Mouse (Mus musculus): ENCODE measurements around the gene Elp4.

GRCm38 (mm10) chr2:105667626-105667950 is 236.8 kb downstream of the Elp4 start:
- TF ChIP-seq CTCF (IDR thresholded peaks at IDR 0.05; ENCODE audit: borderline replicate concordance, insufficient read depth, low read length) (no peak), POLR2A (IDR thresholded peaks at IDR 0.05; ENCODE audit: low read depth, low read length) (no peak)

All from embryonic fibroblast, embryonic 13.5 days (primary cell).